Mouse (Mus musculus): Measurements from ENCODE around the gene L3mbtl3. TPM values are rescaled to one million over a fixed set of nuclear protein-coding genes. Genes with fewer than 3 reads are reported as not detected.

Gene L3mbtl3
- total RNA-seq, 4 experiments from 2014 or later = 13.5 to 18.0 (median 15.4) TPM

GRCm38 (mm10) chr10:26239090-26239489 is 136.7 kb downstream of the L3mbtl3 start:
- no peak for DNase-seq

- no peak for DNase-seq
Measured at GRCm38 (mm10) chr10:26238559-26238958, 137.2 kb downstream of the L3mbtl3 start.

GRCm38 (mm10) chr10:26232071-26232653 is 143.6 kb downstream of the L3mbtl3 start:
- DNase-seq = no peak

- no peak for DNase-seq
Measured at GRCm38 (mm10) chr10:26229488-26229887, 146.3 kb downstream of the L3mbtl3 start, which contains the start of gene Samd3. Gene Samd3 (plus strand): TSS chr10:26229707.

- no peak for DNase-seq
Measured at GRCm38 (mm10) chr10:26228187-26228586, 147.6 kb downstream of the L3mbtl3 start.

- DNase-seq = no peak
Measured at GRCm38 (mm10) chr10:26226734-26227133, 149.0 kb downstream of the L3mbtl3 start.

- no peak for DNase-seq
Measured at GRCm38 (mm10) chr10:26226241-26226640, 149.5 kb downstream of the L3mbtl3 start.

Small RNA genes lying within 50 kb of the gene (microRNA-seq; reads per million reads assigned to microRNA genes)
- gene Gm27754 = 0 reads per million in 2 experiments

Other genes with a start within 250 kb of the L3mbtl3 start
- gene Samd3, start 146.3 kb downstream of the L3mbtl3 start, total RNA-seq (2022) = under 1 TPM; 0.12 to 0.32 (median 0.25) TPM